22 mouse cellular contexts compared by ENCODE assay signal in the genomic region with DNA sequence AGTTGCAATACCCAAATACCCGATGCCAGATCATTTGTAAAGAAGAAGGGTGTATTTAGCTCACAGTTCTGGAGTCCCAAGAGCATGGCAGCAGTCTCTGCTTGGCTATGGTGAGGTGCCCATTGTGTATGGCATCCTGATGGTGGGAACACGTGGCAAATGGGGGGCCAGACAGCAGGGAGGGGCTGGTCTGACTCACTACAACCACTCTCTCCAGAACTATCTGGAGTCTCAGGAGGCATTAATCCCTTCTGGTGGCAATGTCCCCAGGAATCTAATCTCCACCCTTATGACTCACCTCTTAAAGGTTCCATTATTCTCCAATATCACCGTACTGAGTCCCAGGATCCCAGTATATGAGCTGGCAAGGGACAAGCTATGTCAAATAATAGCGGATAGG.
DNase-seq lines count a peak whose midpoint lies in the region; ATAC-seq and TF ChIP-seq lines count a peak whose summit lies in the region.
"Had no signal": no experiment of that assay in that cellular context is flagged by ENCODE, and none has a peak within 500 bp of the region (broad histone marks: within the 10 kb centered on the region; RNA-seq: fewer than 3 reads in every experiment).

No protein-coding gene starts in this region.

- TF ChIP-seq CTCF in C2C12 (IDR thresholded peaks at IDR 0.05; ENCODE audit: control insufficient read depth, insufficient read depth, insufficient read length) = no peak
- TF ChIP-seq CTCF in intestine, postnatal 0 days (IDR thresholded peaks at IDR 0.05; ENCODE audit: low read depth) = no peak

- H3K79me2 ChIP-seq in C2C12 (ENCODE audit: control insufficient read depth, insufficient read depth) = peaks cover 37% of the 10 kb centered on the region

- ATAC-seq in intestine, postnatal 0 days = peak; percentile 58
- ATAC-seq in megakaryocyte progenitor cell, adult 5-6 weeks (replicated peaks; ENCODE audit: poor library complexity) = no peak
- no peak for ATAC-seq in forebrain, embryonic 15.5 days (replicated peaks)
- ATAC-seq: forebrain, postnatal 0 days; hindbrain, postnatal 0 days had no signal

- no peak overlapping the region for H3ac ChIP-seq in C2C12 (ENCODE audit: control insufficient read depth, insufficient read length, low read depth)

- 45% methylated on average over 4 of the region's 4 CpGs for WGBS in intestine, postnatal 0 days
- 83% methylated on average over 4 of the region's 4 CpGs for WGBS in forebrain, embryonic 15.5 days

- peaks cover 26% of the 10 kb centered on the region for H3K79me3 ChIP-seq in C2C12 (ENCODE audit: low read depth)

- DNase-seq in 3T3-L1 (ENCODE audit: low read depth, low spot score) = peak; percentile 39
- no peak for DNase-seq in cerebellum, adult 18-20 months
- DNase-seq: adrenal gland, adult 8-10 months; adrenal gland, postnatal 36 days; cerebellum, adult 8-10 months; cerebellum, postnatal 14 days; embryo, embryonic 11 days; forebrain, postnatal 0 days; gastrocnemius, adult 2 months; gastrocnemius, postnatal 25 days; heart, postnatal 10 days; kidney, adult 18-20 months had no signal

- no peak overlapping the region for H3K27ac ChIP-seq in intestine, postnatal 0 days (ENCODE audit: low read depth, low read length)
- no peak overlapping the region for H3K27ac ChIP-seq in forebrain, embryonic 15.5 days (replicated peaks)
- H3K27ac ChIP-seq: embryonic facial prominence, embryonic 15.5 days; forebrain, embryonic 10.5 days; heart, embryonic 10.5 days; hindbrain, embryonic 13.5 days; hindbrain, postnatal 0 days had no signal

- no peak overlapping the region for H3K9ac ChIP-seq in intestine, postnatal 0 days (ENCODE audit: low read depth, low read length)
- no peak overlapping the region for H3K9ac ChIP-seq in forebrain, embryonic 15.5 days (replicated peaks)
- H3K9ac ChIP-seq: embryonic facial prominence, embryonic 15.5 days; forebrain, postnatal 0 days; hindbrain, embryonic 13.5 days had no signal

- H3K4me2 ChIP-seq in intestine, postnatal 0 days (replicated peaks; ENCODE audit: low read depth) = no peak overlapping the region
- no peak overlapping the region for H3K4me2 ChIP-seq in forebrain, embryonic 15.5 days (replicated peaks)
- H3K4me2 ChIP-seq: embryonic facial prominence, embryonic 15.5 days; hindbrain, embryonic 13.5 days had no signal

- no peaks in the 10 kb centered on the region for H3K4me1 ChIP-seq in intestine, postnatal 0 days (replicated peaks; ENCODE audit: control insufficient read depth, insufficient read depth, low read length)
- H3K4me1 ChIP-seq in forebrain, embryonic 15.5 days = peaks cover 7% of the 10 kb centered on the region

- no peaks in the 10 kb centered on the region for H3K27me3 ChIP-seq in C2C12 (ENCODE audit: control insufficient read depth, insufficient read depth, insufficient read length)
- H3K27me3 ChIP-seq in intestine, postnatal 0 days (replicated peaks; ENCODE audit: control insufficient read depth, insufficient read depth, low read length) = no peaks in the 10 kb centered on the region
- H3K27me3 ChIP-seq in forebrain, embryonic 15.5 days = no peaks in the 10 kb centered on the region
- H3K27me3 ChIP-seq: embryonic facial prominence, embryonic 15.5 days; hindbrain, embryonic 13.5 days had no signal

- peaks cover 8% of the 10 kb centered on the region for H3K36me3 ChIP-seq in C2C12 (ENCODE audit: control insufficient read depth, insufficient read depth)
- no peaks in the 10 kb centered on the region for H3K36me3 ChIP-seq in intestine, postnatal 0 days (ENCODE audit: control insufficient read depth, insufficient read depth)
- no peaks in the 10 kb centered on the region for H3K36me3 ChIP-seq in forebrain, embryonic 15.5 days
- H3K36me3 ChIP-seq: embryonic facial prominence, embryonic 15.5 days; forebrain, embryonic 10.5 days; heart, embryonic 10.5 days; hindbrain, embryonic 13.5 days had no signal

- no peak overlapping the region for H3K4me3 ChIP-seq in C2C12 (ENCODE audit: insufficient read depth, poor library complexity, severe bottlenecking)
- no peak overlapping the region for H3K4me3 ChIP-seq in intestine, postnatal 0 days (ENCODE audit: low read depth, low read length)
- H3K4me3 ChIP-seq in forebrain, embryonic 15.5 days = no peak overlapping the region
- H3K4me3 ChIP-seq: embryonic facial prominence, embryonic 15.5 days; erythroblast, embryonic 14.5 days; forebrain, embryonic 10.5 days; gastrocnemius, adult 2 months; heart, embryonic 10.5 days; hindbrain, embryonic 13.5 days had no signal

- H3K9me3 ChIP-seq in intestine, postnatal 0 days (ENCODE audit: control insufficient read depth) = no peaks in the 10 kb centered on the region
- H3K9me3 ChIP-seq in forebrain, embryonic 15.5 days = no peaks in the 10 kb centered on the region
- H3K9me3 ChIP-seq: embryonic facial prominence, embryonic 15.5 days; forebrain, embryonic 10.5 days; heart, embryonic 10.5 days; hindbrain, embryonic 13.5 days had no signal

TF ChIP-seq in C2C12, 6 proteins besides CTCF, POLR2A, EP300 and RAD21:
- TF ChIP-seq USF1 (IDR thresholded peaks at IDR 0.05; ENCODE audit: low read depth) (peak; percentile 86), MYOG (IDR thresholded peaks at IDR 0.05; ENCODE audit: control insufficient read depth, extremely low read depth, insufficient read length) (no peak), FOSL1 (IDR thresholded peaks at IDR 0.05; ENCODE audit: insufficient read depth, low read length, poor library complexity, severe bottlenecking) (peak; percentile 87), MYOD1 (IDR thresholded peaks at IDR 0.05; ENCODE audit: control insufficient read depth, insufficient read length, low read depth) (peak; percentile 48), MAX (IDR thresholded peaks at IDR 0.05) (peak; percentile 100), CEBPB (IDR thresholded peaks at IDR 0.05; ENCODE audit: low read depth) (no peak)
